ENCODE assay signal across 19 mouse cellular contexts in genomic region chr9:58095977-58096376, GRCm38 (mm10). TPM values are rescaled to one million over a fixed set of nuclear protein-coding genes. Genes with fewer than 3 reads are reported as not detected.
A peak's percentile ranks its signal among the peaks of the same experiment; 100 is the strongest.
DNase-seq lines count a peak whose midpoint lies in the region; ATAC-seq and TF ChIP-seq lines count a peak whose summit lies in the region.
"Had no signal": no experiment of that assay in that cellular context is flagged by ENCODE, and none has a peak within 500 bp of the region (broad histone marks: within the 10 kb centered on the region; RNA-seq: fewer than 3 reads in every experiment).

No protein-coding gene starts in this region.

- no peak for TF ChIP-seq EP300 in lung, postnatal 0 days (IDR thresholded peaks at IDR 0.05)

- H3K27ac ChIP-seq in hindbrain, embryonic 13.5 days, result peak overlapping the region; percentile 73; the same call in 1 of the 2 replicates
- no peak overlapping the region for H3K27ac ChIP-seq in hindbrain, embryonic 14.5 days
- H3K27ac ChIP-seq in lung, embryonic 16.5 days (ENCODE audit: low read length), result no peak overlapping the region
- H3K27ac ChIP-seq in lung, postnatal 0 days (ENCODE audit: low read length), result no peak overlapping the region
- H3K27ac ChIP-seq in forebrain, embryonic 16.5 days (ENCODE audit: low read length), result peak overlapping the region; percentile 80
- no peak overlapping the region for H3K27ac ChIP-seq in intestine, postnatal 0 days (ENCODE audit: low read depth, low read length)
- H3K27ac ChIP-seq: kidney, postnatal 0 days; limb, embryonic 15.5 days; liver, embryonic 15.5 days had no signal

- H3K36me3 ChIP-seq in hindbrain, embryonic 13.5 days, result no peaks in the 10 kb centered on the region
- no peaks in the 10 kb centered on the region for H3K36me3 ChIP-seq in hindbrain, embryonic 14.5 days (replicated peaks; ENCODE audit: control insufficient read depth, insufficient read depth)
- no peaks in the 10 kb centered on the region for H3K36me3 ChIP-seq in lung, embryonic 16.5 days (ENCODE audit: control insufficient read depth, insufficient read depth, low read length)
- H3K36me3 ChIP-seq in lung, postnatal 0 days (ENCODE audit: insufficient read depth, low read length), result no peaks in the 10 kb centered on the region
- no peaks in the 10 kb centered on the region for H3K36me3 ChIP-seq in forebrain, embryonic 16.5 days (ENCODE audit: control insufficient read depth, insufficient read depth)
- no peaks in the 10 kb centered on the region for H3K36me3 ChIP-seq in intestine, postnatal 0 days (ENCODE audit: control insufficient read depth, insufficient read depth)
- H3K36me3 ChIP-seq: limb, embryonic 15.5 days; liver, embryonic 15.5 days had no signal

- no peak for ATAC-seq in hindbrain, embryonic 13.5 days (ENCODE audit: low FRiP score)
- no peak for ATAC-seq in hindbrain, embryonic 14.5 days (ENCODE audit: low FRiP score)
- peak; percentile 66 for ATAC-seq in lung, embryonic 16.5 days (ENCODE audit: low read depth)
- no peak for ATAC-seq in lung, postnatal 0 days
- ATAC-seq in forebrain, embryonic 16.5 days, result no peak
- no peak for ATAC-seq in intestine, postnatal 0 days

- no peak overlapping the region for H3K4me2 ChIP-seq in hindbrain, embryonic 13.5 days
- no peak overlapping the region for H3K4me2 ChIP-seq in hindbrain, embryonic 14.5 days (replicated peaks)
- no peak overlapping the region for H3K4me2 ChIP-seq in lung, embryonic 16.5 days (ENCODE audit: low read depth, low read length)
- no peak overlapping the region for H3K4me2 ChIP-seq in lung, postnatal 0 days (replicated peaks; ENCODE audit: low read depth, low read length)
- H3K4me2 ChIP-seq in forebrain, embryonic 16.5 days (ENCODE audit: low read length), result no peak overlapping the region
- no peak overlapping the region for H3K4me2 ChIP-seq in intestine, postnatal 0 days (replicated peaks; ENCODE audit: low read depth)
- H3K4me2 ChIP-seq: limb, embryonic 15.5 days; liver, embryonic 15.5 days had no signal

- 0 out of 2 replicates have a peak, but pooled peaks cover 11% of the 10 kb centered on the region for H3K27me3 ChIP-seq in hindbrain, embryonic 13.5 days
- H3K27me3 ChIP-seq in hindbrain, embryonic 14.5 days (ENCODE audit: control insufficient read depth, insufficient read depth, low read length), result no peaks in the 10 kb centered on the region
- H3K27me3 ChIP-seq in lung, embryonic 16.5 days (ENCODE audit: control insufficient read depth, insufficient read depth, low read depth, low read length), result no peaks in the 10 kb centered on the region; the same call in 1 of the 2 replicates
- no peaks in the 10 kb centered on the region for H3K27me3 ChIP-seq in lung, postnatal 0 days (replicated peaks; ENCODE audit: insufficient read depth, low read length)
- H3K27me3 ChIP-seq in forebrain, embryonic 16.5 days (replicated peaks; ENCODE audit: control insufficient read depth, insufficient read depth, low read length), result no peaks in the 10 kb centered on the region
- H3K27me3 ChIP-seq in intestine, postnatal 0 days (replicated peaks; ENCODE audit: control insufficient read depth, insufficient read depth, low read length), result no peaks in the 10 kb centered on the region
- H3K27me3 ChIP-seq: limb, embryonic 15.5 days; liver, embryonic 15.5 days had no signal

- peaks cover 24% of the 10 kb centered on the region for H3K4me1 ChIP-seq in hindbrain, embryonic 13.5 days (replicated peaks)
- peaks cover 15% of the 10 kb centered on the region for H3K4me1 ChIP-seq in hindbrain, embryonic 14.5 days (replicated peaks; ENCODE audit: control insufficient read depth, insufficient read depth, low read length)
- H3K4me1 ChIP-seq in lung, embryonic 16.5 days (replicated peaks; ENCODE audit: control insufficient read depth, insufficient read depth, low read length), result peaks cover 6% of the 10 kb centered on the region; the same call in 1 of the 2 replicates
- H3K4me1 ChIP-seq in lung, postnatal 0 days (ENCODE audit: insufficient read depth, low read depth, low read length), result no peaks in the 10 kb centered on the region
- H3K4me1 ChIP-seq in forebrain, embryonic 16.5 days (replicated peaks; ENCODE audit: control insufficient read depth, insufficient read depth, low read length), result peaks cover 52% of the 10 kb centered on the region
- H3K4me1 ChIP-seq in intestine, postnatal 0 days (replicated peaks; ENCODE audit: control insufficient read depth, insufficient read depth, low read length), result no peaks in the 10 kb centered on the region
- H3K4me1 ChIP-seq: liver, embryonic 15.5 days had no signal

- DNase-seq in hindbrain, embryonic 14.5 days (ENCODE audit: low spot score), result no peak
- no peak for DNase-seq in lung, postnatal 0 days (ENCODE audit: low spot score)
- DNase-seq in cerebellum, postnatal 4 days (ENCODE audit: low spot score in 2 of 2), result no peak
- no peak for DNase-seq in spleen, postnatal 14 days (ENCODE audit: low spot score in 2 of 2)
- DNase-seq: gastrocnemius, postnatal 10 days; heart, adult 11 months; heart, postnatal 36 days; kidney, adult 18-20 months; lung, postnatal 4 days; thymus, postnatal 25 days had no signal

- TF ChIP-seq CTCF in lung, postnatal 0 days (IDR thresholded peaks at IDR 0.05), result no peak
- TF ChIP-seq CTCF in intestine, postnatal 0 days (IDR thresholded peaks at IDR 0.05; ENCODE audit: low read depth), result 0 out of 2 replicates have a peak, but pooled peaks have one; percentile 12

- WGBS in hindbrain, embryonic 13.5 days, result 87% methylated on average over 6 of the region's 6 CpGs
- WGBS in hindbrain, embryonic 14.5 days, result 88% methylated on average over 6 of the region's 6 CpGs
- WGBS in lung, embryonic 16.5 days, result 50% methylated on average over 6 of the region's 6 CpGs
- 45% methylated on average over 6 of the region's 6 CpGs for WGBS in lung, postnatal 0 days
- WGBS in forebrain, embryonic 16.5 days, result 55% methylated on average over 6 of the region's 6 CpGs
- WGBS in intestine, postnatal 0 days, result 64% methylated on average over 6 of the region's 6 CpGs

- no peak overlapping the region for H3K4me3 ChIP-seq in hindbrain, embryonic 13.5 days
- no peak overlapping the region for H3K4me3 ChIP-seq in hindbrain, embryonic 14.5 days (replicated peaks; ENCODE audit: low read length)
- H3K4me3 ChIP-seq in lung, embryonic 16.5 days (ENCODE audit: low read length), result no peak overlapping the region
- no peak overlapping the region for H3K4me3 ChIP-seq in lung, postnatal 0 days (ENCODE audit: low read depth, low read length)
- H3K4me3 ChIP-seq in forebrain, embryonic 16.5 days (replicated peaks; ENCODE audit: low read length), result no peak overlapping the region
- no peak overlapping the region for H3K4me3 ChIP-seq in intestine, postnatal 0 days (ENCODE audit: low read depth, low read length)
- H3K4me3 ChIP-seq: limb, embryonic 15.5 days; liver, embryonic 15.5 days had no signal

- H3K9ac ChIP-seq in hindbrain, embryonic 13.5 days, result no peak overlapping the region
- no peak overlapping the region for H3K9ac ChIP-seq in hindbrain, embryonic 14.5 days
- no peak overlapping the region for H3K9ac ChIP-seq in lung, embryonic 16.5 days (ENCODE audit: low read length)
- no peak overlapping the region for H3K9ac ChIP-seq in lung, postnatal 0 days (replicated peaks; ENCODE audit: low read depth)
- H3K9ac ChIP-seq in forebrain, embryonic 16.5 days (replicated peaks; ENCODE audit: low read depth, low read length), result no peak overlapping the region
- no peak overlapping the region for H3K9ac ChIP-seq in intestine, postnatal 0 days (ENCODE audit: low read depth, low read length)
- H3K9ac ChIP-seq: limb, embryonic 15.5 days; liver, embryonic 15.5 days had no signal

- no peaks in the 10 kb centered on the region for H3K9me3 ChIP-seq in hindbrain, embryonic 13.5 days
- no peaks in the 10 kb centered on the region for H3K9me3 ChIP-seq in hindbrain, embryonic 14.5 days (ENCODE audit: control insufficient read depth, low read length)
- no peaks in the 10 kb centered on the region for H3K9me3 ChIP-seq in lung, embryonic 16.5 days (ENCODE audit: control insufficient read depth, low read length)
- H3K9me3 ChIP-seq in lung, postnatal 0 days (ENCODE audit: low read length), result no peaks in the 10 kb centered on the region
- H3K9me3 ChIP-seq in forebrain, embryonic 16.5 days (ENCODE audit: control insufficient read depth, low read length), result no peaks in the 10 kb centered on the region
- H3K9me3 ChIP-seq in intestine, postnatal 0 days (ENCODE audit: control insufficient read depth), result no peaks in the 10 kb centered on the region
- H3K9me3 ChIP-seq: limb, embryonic 15.5 days; liver, embryonic 15.5 days had no signal

RNA-seq across cellular contexts. Expression of gene Ccdc33, which starts 22.6 kb away (rescaled TPM):
- polyA plus RNA-seq in hindbrain, embryonic 13.5 days (2015; fragmentation: Nextera tagmentation; extraction: Ambion mirVana), result 0.81 and 0.91 TPM in 2 replicates
- 0.13 and 0.43 TPM in 2 replicates for polyA plus RNA-seq in hindbrain, embryonic 14.5 days (2014; fragmentation: Nextera tagmentation; extraction: Ambion mirVana)
- polyA plus RNA-seq in lung, embryonic 16.5 days (2015; fragmentation: Nextera tagmentation; extraction: Ambion mirVana), result 0.68 and 1.4 TPM in 2 replicates
- 3.0 and 3.3 TPM in 2 replicates for polyA plus RNA-seq in lung, postnatal 0 days (2015; fragmentation: Nextera tagmentation; extraction: Ambion mirVana)
- 0.51 and 0.79 TPM in 2 replicates for polyA plus RNA-seq in forebrain, embryonic 16.5 days (2015; fragmentation: Nextera tagmentation; extraction: Ambion mirVana)
- polyA plus RNA-seq in intestine, postnatal 0 days (2015; fragmentation: Nextera tagmentation; extraction: Ambion mirVana), result 0.14 and 0.16 TPM in 2 replicates
- polyA plus RNA-seq: C2C12; heart, embryonic 14.5 days; limb, embryonic 15.5 days; liver, embryonic 15.5 days had no signal

RNA-seq across cellular contexts. Expression of gene Stra6, which starts 32.4 kb away (rescaled TPM):
- 19.1 and 20.1 TPM in 2 replicates for polyA plus RNA-seq in hindbrain, embryonic 13.5 days (2015; fragmentation: Nextera tagmentation; extraction: Ambion mirVana)
- polyA plus RNA-seq in hindbrain, embryonic 14.5 days (2014; fragmentation: Nextera tagmentation; extraction: Ambion mirVana), result 18.1 and 22.1 TPM in 2 replicates
- 1.0 TPM in 2 replicates for polyA plus RNA-seq in lung, embryonic 16.5 days (2015; fragmentation: Nextera tagmentation; extraction: Ambion mirVana)
- 0.32 and 0.41 TPM in 2 replicates for polyA plus RNA-seq in lung, postnatal 0 days (2015; fragmentation: Nextera tagmentation; extraction: Ambion mirVana)
- 9.2 and 11.7 TPM in 2 replicates for polyA plus RNA-seq in forebrain, embryonic 16.5 days (2015; fragmentation: Nextera tagmentation; extraction: Ambion mirVana)
- polyA plus RNA-seq in intestine, postnatal 0 days (2015; fragmentation: Nextera tagmentation; extraction: Ambion mirVana), result 0.48 and 0.71 TPM in 2 replicates

Comparison
In these comparisons a context has a peak if more than half of its experiments do, and no peak if none do; other contexts are left out.
1. H3K27ac ChIP-seq: peak in hindbrain, embryonic 13.5 days (single experiment) and forebrain, embryonic 16.5 days (single experiment); none in hindbrain, embryonic 14.5 days (single experiment), lung, embryonic 16.5 days (single experiment), lung, postnatal 0 days (single experiment) and intestine, postnatal 0 days (single experiment).